Mouse (Mus musculus) layer of hippocampus, postnatal 25 days (tissue): ENCODE measurements around the gene Msi2. TPM values are rescaled to one million over a fixed set of nuclear protein-coding genes. Genes with fewer than 3 reads are reported as not detected.

Experiments used
- DNase-seq, 2 experiments: peaks; one replicate each; pipeline ENCODE4 v3.0.0; 2022; ENCODE audit warnings: mixed read lengths in 2 of 2, low spot score in 1 of 2; ENCODE audit errors: extremely low spot score in 1 of 2
- total RNA-seq, 2 experiments: library from RNA; stranded (reverse); gene quantifications; 2 replicates each; pipeline ENCODE4 v1.2.3; 2021

The Msi2 gene
- total RNA-seq, 2 experiments from 2014 or later, result 89.4 to 90.0 TPM

DNA sequence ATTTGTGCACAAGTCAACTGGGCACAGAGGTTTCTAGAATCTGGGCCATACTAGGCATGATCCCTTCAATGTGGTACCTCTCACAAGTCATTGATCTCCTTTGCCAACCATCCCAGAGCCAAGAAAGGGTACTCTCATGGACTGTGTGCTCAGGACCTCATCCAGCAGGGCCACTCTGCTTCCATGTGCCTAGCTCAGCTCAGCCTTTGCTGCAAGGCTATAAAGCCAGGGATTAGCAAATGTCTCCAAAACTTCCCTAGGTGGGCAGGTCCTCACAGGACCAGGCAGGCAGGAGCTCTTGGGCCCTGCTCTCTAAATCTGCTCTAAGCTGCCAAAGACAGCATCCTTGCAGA, 193.9 kb downstream of the Msi2 start:
- DNase-seq, result no peak

DNA sequence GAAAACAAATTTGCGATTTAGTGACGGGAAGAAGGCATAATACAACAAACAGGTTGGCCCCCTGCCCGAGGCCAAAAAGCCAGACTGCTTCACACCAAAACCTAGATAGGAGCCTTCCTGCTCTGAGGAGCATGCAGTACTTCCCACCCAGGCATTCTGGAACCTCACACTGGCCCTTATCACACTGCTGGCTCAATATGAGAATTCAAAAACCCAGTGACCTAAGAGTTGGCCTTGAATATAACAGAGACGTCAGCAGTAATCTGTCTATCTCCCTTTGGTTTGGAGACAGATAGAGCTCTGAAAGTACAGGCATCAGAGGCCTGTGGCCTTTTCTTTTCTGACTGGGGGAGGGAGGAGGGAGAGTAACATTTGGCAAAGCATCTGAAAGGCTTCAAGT, 194.4 kb downstream of the Msi2 start:
- no peak for DNase-seq

- DNase-seq, result no peak
Observed at GRCm38 (mm10) chr11:88523511-88523910, 194.8 kb downstream of the Msi2 start.

DNA sequence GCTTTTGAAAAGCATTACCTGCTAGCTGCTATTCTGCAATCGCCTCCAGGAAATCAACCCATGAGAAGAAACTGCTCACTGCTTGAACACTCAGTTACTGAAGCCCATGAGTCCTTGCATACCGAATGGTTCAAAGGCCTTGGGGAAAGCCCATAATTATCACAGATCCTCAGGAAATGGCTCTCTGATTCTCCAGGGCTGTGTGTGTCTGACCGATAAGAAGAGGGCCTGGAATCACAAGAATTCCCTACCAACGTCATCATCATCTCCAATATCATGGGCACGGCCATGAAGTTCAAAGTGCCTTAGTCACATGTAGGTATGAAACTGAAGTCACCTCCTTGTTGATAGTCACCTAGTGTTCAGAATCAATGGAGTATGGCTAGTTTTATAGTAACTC, 196.2 kb downstream of the Msi2 start:
- no peak for DNase-seq

- no peak for DNase-seq
Observed at GRCm38 (mm10) chr11:88520951-88521730, 197.2 kb downstream of the Msi2 start.

DNA sequence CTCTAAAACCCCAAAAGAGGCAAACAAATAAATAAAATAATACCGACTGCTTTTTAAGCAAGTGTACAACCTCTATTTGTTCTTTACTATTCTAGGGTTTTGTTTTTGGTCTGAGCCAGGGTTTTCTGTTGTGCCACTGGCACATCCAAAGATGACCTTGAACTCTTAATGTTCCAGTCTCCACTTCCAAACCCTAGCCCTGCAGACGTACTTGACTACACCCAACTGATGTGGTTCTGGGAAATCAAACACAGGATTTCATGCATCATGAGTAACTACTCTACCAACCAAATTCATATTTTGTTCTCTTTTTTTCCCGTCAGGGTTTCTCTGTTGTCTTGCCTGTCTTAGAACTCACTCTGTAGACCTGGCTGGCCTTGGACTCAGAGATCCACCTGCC, 200.0 kb downstream of the Msi2 start:
- no peak for DNase-seq

- no peak for DNase-seq
Observed at GRCm38 (mm10) chr11:88516596-88517485, 201.5 kb downstream of the Msi2 start.

DNA sequence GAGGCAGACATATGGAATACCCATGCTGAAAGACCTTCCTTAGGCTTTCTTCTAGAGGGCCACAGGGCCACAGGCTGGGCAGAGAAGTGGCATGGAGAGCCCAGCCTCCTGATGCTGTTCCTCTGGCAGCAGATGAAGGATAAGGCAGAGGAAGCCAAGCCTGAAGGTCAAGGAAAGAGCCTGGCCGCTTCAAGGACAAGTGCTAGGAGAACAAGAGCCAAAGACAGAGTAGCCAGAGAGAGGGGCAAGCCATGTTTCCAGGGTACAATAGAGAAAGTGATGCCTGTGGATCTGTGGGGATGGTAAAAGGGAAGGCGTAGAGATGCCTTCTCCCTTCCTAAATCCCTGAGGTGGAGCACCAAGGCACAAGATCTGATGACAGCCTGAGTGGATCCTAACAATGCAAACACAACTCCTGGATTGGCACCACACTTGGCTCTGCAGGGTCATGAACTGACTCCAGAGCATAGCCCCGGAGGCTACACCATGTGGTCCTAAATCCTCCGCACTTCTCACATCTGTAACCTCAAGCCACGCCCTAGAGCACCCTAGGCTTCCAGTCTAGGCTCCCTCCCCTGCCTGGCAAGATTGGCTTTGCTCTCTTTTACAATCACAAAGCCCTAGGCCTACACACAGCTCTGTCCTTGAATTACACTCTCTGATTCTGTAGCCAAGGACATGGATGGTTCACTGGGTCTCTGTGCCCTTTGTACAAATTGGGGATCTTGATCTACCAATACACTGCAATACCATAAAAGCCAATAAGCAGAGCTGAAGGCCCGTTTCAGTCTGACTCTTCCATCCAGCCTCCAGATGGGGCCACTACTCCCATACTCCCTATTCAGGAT, 202.4 kb downstream of the Msi2 start:
- no peak for DNase-seq

DNA sequence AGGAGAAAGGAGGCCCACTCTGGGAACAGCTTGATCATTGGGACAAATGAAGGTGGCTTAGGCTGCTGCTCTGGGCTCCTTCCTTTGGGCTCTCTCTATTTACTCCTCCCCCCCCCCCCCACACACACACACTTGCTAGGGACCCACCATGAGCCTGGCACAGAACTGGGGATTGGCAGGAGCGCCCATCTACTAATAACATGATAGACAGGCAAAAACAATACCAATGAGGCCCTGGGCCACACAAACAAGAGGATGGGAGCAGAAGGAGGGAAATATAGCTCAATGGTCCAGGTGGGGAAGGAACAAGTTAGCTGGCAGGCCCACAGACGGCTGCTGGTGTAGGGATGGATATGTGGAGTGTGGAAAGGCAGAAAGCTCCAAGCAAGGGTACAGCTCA, 203.0 kb downstream of the Msi2 start:
- no peak for DNase-seq

DNA sequence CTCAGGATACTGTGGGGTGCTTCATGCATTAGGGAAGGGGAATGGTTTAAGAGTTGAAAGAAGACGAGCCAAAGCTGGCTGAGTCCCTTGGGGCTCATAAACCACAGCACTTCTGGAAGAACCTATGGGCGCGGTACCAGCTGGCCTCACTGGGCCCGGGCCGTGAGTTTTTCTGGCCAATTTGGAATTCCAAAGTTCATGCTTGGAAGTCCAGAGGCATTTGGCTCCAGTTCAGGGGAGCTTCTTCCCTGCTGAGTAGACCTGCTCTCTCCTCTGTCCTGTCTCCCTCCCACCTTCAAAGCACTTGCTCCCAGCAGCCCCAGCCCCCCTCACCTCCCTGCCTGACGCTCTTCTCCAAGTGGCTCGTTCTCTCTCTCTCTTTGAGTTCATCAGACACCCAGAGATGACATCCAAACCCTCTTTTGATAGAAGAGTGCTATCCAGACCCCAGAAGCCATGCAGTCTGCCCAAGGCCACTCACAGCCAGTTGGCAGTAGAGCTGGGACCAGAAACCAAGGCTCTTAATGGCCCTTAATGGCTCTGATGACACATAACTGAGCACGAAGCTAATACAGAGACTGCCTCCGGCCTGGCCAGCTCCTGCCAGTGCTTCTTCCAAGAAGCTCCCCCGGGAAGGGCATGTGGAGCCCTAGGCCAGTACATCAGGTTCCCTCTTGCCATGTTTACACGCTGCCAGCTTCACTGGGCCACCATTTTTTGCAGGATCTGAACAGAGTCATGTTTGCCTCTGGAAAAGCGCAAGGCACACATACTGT, 204.0 kb downstream of the Msi2 start:
- DNase-seq, result no peak

DNA sequence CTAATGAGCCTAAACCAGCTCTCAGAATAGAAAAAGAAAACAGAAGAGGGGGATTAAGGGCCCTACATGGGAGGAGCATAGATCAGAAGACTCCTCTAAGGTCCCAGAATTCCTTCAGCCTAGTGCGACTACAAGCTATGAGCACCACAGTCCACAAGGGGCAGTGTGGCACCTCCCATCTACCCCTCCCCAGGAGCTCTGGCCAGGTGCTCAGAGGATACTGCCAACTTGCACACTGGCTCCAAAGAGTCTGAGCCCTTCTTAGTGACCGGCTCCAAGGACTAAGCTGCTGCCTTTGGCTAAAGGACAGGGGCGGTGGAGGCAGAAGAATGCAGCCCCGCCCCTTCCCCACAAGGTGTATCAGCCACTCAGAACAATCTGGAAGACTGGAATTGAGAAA, 205.7 kb downstream of the Msi2 start:
- peak in 1 of 2 experiments; percentile 42 for DNase-seq

DNA sequence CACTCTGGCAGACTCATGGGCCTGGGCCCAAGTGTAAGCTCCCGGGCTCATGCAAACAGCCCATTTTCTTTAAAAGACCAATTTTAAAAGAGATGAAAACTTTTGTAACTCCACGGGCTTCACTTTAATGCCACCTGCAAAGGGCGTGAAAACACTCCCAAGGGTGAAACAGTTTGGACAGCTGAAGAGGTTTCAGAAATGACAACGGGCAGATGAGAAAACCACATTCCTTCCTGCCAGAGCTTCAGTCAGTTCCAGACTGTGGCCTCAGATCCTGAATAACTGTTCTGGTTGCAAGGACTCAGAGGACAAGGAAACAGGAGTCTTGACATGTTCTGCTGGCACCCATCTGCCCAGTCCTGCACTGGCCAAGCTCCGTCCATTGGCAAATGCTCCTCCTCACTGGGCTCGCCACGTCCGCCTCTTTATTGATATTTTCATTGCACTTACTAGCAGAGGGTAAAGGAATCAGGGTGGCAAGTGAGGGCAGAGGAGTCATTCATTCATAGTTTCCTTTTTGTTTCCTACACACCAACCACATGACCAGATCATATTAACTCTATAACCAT, 207.9 kb downstream of the Msi2 start:
- no peak for DNase-seq

DNA sequence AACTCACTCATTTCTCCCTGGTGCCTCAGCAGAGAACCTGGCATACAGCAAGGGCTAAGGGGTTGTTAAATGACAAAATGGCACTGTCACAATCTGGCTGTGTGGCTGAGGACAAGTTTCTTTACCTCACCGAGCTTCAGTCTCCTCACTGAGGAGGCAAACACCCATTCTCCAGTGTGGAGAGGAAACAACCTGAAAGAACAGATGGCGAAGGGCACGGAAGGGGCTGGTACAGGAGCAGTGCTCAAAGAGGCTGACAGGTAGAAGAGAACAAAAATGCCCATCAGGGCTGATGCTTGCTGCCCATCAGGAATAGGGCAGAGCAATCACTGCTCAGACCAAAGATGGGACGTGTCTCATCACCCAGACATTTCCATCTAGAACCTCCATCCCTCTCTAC, 208.8 kb downstream of the Msi2 start:
- no peak for DNase-seq

- no peak for DNase-seq
Observed at GRCm38 (mm10) chr11:88508133-88508532, 210.2 kb downstream of the Msi2 start.

- DNase-seq, result no peak
Observed at GRCm38 (mm10) chr11:88506544-88507419, 211.5 kb downstream of the Msi2 start.

DNA sequence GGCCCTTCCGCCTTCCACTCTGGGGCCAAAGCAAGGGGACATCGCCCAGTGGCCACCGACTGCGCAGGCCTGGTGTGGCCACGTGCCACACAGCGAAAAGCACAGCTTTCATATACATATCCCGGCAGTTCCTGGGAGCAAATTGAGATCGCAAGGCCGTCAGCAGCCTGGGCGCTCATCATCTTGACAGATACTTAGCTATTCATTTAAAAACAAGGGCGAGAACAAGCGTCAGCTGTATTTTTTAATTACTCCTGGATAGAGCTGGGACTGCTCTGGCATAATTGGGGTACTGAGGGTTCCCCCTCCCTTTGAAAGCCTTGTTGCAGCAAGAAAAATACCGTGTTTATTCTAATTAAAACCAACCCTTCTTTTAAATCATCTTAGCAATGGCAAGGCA, 212.2 kb downstream of the Msi2 start:
- DNase-seq, result no peak

- no peak for DNase-seq
Observed at GRCm38 (mm10) chr11:88502566-88502965, 215.7 kb downstream of the Msi2 start.

GRCm38 (mm10) chr11:88498491-88498890, 219.8 kb downstream of the Msi2 start:
- DNase-seq, result no peak

- no peak for DNase-seq
Observed at GRCm38 (mm10) chr11:88496460-88496859, 221.9 kb downstream of the Msi2 start.
